Mouse (Mus musculus) brain, embryonic 14.5 days (tissue): ENCODE data around the gene Tmem115.
A peak's percentile ranks its signal among the peaks of the same experiment; 100 is the strongest.

Experiments
- CTCF ChIP-seq: fragments of 200-500 bp; IDR thresholded peaks from 2 replicates; pipeline ENCODE4 v1.5.1; 2012; ENCODE audit warnings: inconsistent platforms, mild to moderate bottlenecking, moderate library complexity, borderline replicate concordance; ENCODE audit not compliant: insufficient read depth, insufficient read length; ENCODE audit errors: extremely low read depth
- POLR2A ChIP-seq: fragments of 200-500 bp; IDR thresholded peaks from 2 replicates; pipeline ENCODE4 v1.6.1; 2012; ENCODE audit warnings: mild to moderate bottlenecking, inconsistent platforms, borderline replicate concordance; ENCODE audit not compliant: poor library complexity, insufficient read depth, insufficient read length, severe bottlenecking; ENCODE audit errors: extremely low read depth

GRCm38 (mm10) chr9:107533791-107534407 lies at the start of gene Tmem115:
- TF ChIP-seq CTCF (peak; percentile 32; the same call in 1 of the 2 replicates), POLR2A (peak; percentile 72)
